Mouse (Mus musculus) liver, adult 2 months (tissue): ENCODE measurements around the gene Cetn4.

Experiments
- CTCF ChIP-seq: fragments of 200-500 bp; IDR thresholded peaks from 2 replicates; pipeline ENCODE4 v1.5.1; 2011; ENCODE audit warnings: low read depth, low read length, control low read depth
- POLR2A ChIP-seq: fragments of 200-500 bp; IDR thresholded peaks from 2 replicates; pipeline ENCODE4 v1.6.1; 2011; ENCODE audit warnings: low read length, control low read depth; ENCODE audit not compliant: insufficient read depth; ENCODE audit errors: extremely low read depth

DNA sequence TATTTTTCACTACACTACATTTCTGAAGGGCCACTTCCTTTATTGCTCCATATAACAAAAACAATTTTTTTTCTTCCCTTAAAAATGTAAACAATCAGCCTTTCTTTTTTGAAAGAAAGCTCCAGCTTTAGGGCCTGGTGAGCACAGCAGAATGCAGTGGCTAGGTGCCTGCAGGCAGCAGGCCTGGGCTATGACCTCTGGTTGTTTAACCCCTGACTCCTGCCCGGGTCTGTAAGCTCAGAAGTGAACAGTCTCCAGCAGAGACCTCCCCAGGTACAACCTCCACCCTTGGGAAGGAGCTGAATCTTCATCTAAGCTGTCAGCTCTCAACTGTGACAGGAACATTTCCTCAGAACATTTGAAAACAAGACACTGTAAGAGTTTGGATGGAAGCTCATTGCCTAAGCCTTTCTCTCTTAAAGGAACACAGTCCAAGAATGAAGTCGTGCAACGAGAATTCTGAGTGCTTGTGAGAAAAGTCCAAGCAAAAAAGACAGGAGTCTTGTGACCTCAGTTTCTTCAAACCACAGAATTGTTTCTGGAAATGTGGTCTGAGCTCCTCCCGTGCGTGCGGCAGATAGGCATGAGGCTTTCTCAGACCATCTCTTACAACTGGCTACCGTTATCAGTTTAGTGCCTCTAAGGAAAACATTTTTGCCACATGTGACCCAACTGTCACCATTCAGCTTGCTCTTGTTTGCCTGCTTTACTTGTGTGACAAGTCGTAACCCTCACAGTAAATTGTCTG, 8.9 kb downstream of the Cetn4 start:
- TF ChIP-seq CTCF: no peak
- no peak for TF ChIP-seq POLR2A
